Mouse (Mus musculus) hindbrain, embryonic 14.5 days (tissue): Measurements from ENCODE around the gene Pla2g6. TPM values are rescaled to one million over a fixed set of nuclear protein-coding genes. Genes with fewer than 3 reads are reported as not detected.

Experiments
- ATAC-seq: fragments of 200-750 bp; cut with Nextera tagmentation; 2 replicates; pipeline ENCODE4 v1.8.0; 2017; ENCODE audit warnings: moderate number of reproducible peaks, mild to moderate bottlenecking, moderate TSS enrichment, moderate library complexity; ENCODE audit not compliant: low FRiP score
- DNase-seq: peaks from one replicate; pipeline ENCODE4 v3.0.0-alpha.2; 2015; ENCODE audit warnings: low spot score
- H3K27ac ChIP-seq: fragments of 300-500 bp; sonication (generic); 2 replicates; pipeline ENCODE4 v1.5.1; 2014; ENCODE audit warnings: mild to moderate bottlenecking, moderate library complexity
- H3K27me3 ChIP-seq: fragments of 300-500 bp; sonication (generic); 2 replicates; pipeline ENCODE4 v1.6.1; 2014; ENCODE audit warnings: mild to moderate bottlenecking, low read length, mixed read lengths; ENCODE audit not compliant: control insufficient read depth, insufficient read depth
- H3K36me3 ChIP-seq: fragments of 300-500 bp; sonication (generic); replicated peaks from 2 replicates; pipeline ENCODE4 v1.6.1; 2014; ENCODE audit not compliant: control insufficient read depth, insufficient read depth
- H3K4me1 ChIP-seq: fragments of 300-500 bp; sonication (generic); replicated peaks from 2 replicates; pipeline ENCODE4 v1.6.1; 2014; ENCODE audit warnings: antibody characterized with exemption, low read length, mixed read lengths; ENCODE audit not compliant: control insufficient read depth, insufficient read depth
- H3K4me2 ChIP-seq: fragments of 300-500 bp; sonication (generic); replicated peaks from 2 replicates; pipeline ENCODE4 v1.6.1; 2014; ENCODE audit warnings: mild to moderate bottlenecking, moderate library complexity
- H3K4me3 ChIP-seq: fragments of 300-500 bp; sonication (generic); replicated peaks from 2 replicates; pipeline ENCODE4 v1.5.1; 2014; ENCODE audit warnings: mild to moderate bottlenecking, low read length
- H3K9ac ChIP-seq: fragments of 300-500 bp; sonication (generic); 2 replicates; pipeline ENCODE4 v1.6.1; 2014
- H3K9me3 ChIP-seq: fragments of 300-500 bp; sonication (generic); 2 replicates; pipeline ENCODE4 v1.6.1; 2016; ENCODE audit warnings: low read length; ENCODE audit not compliant: control insufficient read depth
- WGBS: fragments of 180-500 bp; shearing (Covaris S2); extraction: QIAGEN DNeasy Blood & Tissue Kit; methylation state at CpG from one replicate; pipeline ENCODE4 v1.1.7; 2014; 5-methylcytosine and 5-hydroxymethylcytosine counted together
- polyA plus RNA-seq: library from polyadenylated mRNA; unstranded; fragments of >200 nt; fragmentation: Nextera tagmentation; extraction: Ambion mirVana; gene quantifications from 2 replicates; pipeline ENCODE4 v1.2.1, GENCODE M21; 2014

The Pla2g6 gene
- polyA plus RNA-seq, 1 experiment from 2014 or later = 22.9 TPM

DNA sequence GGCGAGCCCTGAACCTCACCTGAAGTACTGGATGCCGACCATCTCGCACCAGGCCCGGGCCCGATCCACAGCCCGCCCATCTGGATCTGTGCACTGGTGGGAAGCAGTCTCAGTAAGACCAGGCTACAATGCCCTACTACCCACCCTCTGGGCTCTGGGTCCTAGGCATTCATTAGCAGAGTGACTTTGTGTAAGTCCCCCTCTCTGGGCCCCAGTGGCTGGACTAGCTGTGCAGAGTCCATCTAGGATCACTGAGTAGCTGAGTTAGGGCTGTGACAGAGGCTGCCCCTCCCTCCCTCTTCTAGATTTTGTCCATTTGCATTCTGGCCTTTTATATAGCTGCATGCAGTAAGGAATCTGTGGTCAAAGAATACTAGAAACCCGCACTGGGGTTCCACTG lies 41.1 kb downstream of the Pla2g6 start:
- ATAC-seq = no peak
- Histone ChIP-seq H3K4me3 (no peak overlapping the region), H3K9ac (no peak overlapping the region), H3K27ac (no peak overlapping the region), H3K4me1 (no peaks in the 10 kb centered on the region), H3K27me3 (no peaks in the 10 kb centered on the region), H3K36me3 (peaks cover 17% of the 10 kb centered on the region), H3K4me2 (no peak overlapping the region), H3K9me3 (no peaks in the 10 kb centered on the region)
- DNase-seq = no peak
- 87% methylated on average over 7 of the region's 7 CpGs for WGBS

DNA sequence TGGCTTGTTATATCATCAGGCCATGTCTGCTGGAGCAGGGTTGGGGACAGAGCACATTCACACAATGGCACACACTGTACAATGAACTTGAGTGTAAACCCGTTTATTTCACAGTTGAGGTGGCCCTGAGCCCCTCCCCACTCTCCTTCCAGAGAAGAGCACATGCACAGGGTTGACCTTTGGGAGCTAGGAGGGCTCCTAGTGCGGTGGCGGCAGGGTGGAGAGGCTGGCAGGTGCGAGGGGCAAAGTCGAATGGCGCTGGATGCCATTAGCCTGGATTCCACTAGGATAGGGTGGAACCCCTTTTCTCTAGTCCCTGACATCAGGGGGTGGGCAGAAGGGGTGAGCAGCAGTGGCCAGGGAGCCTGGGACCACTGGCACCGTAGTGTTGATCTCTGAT lies 42.0 kb downstream of the Pla2g6 start:
- H3K36me3 ChIP-seq = peaks cover 17% of the 10 kb centered on the region
- H3K9ac ChIP-seq = no peak overlapping the region
- no peak overlapping the region for H3K4me2 ChIP-seq
- no peaks in the 10 kb centered on the region for H3K27me3 ChIP-seq
- H3K4me3 ChIP-seq = no peak overlapping the region
- ATAC-seq (no peak), DNase-seq (no peak)
- no peaks in the 10 kb centered on the region for H3K9me3 ChIP-seq
- 86% methylated on average over 7 of the region's 7 CpGs for WGBS
- no peak overlapping the region for H3K27ac ChIP-seq
- H3K4me1 ChIP-seq = no peaks in the 10 kb centered on the region

DNA sequence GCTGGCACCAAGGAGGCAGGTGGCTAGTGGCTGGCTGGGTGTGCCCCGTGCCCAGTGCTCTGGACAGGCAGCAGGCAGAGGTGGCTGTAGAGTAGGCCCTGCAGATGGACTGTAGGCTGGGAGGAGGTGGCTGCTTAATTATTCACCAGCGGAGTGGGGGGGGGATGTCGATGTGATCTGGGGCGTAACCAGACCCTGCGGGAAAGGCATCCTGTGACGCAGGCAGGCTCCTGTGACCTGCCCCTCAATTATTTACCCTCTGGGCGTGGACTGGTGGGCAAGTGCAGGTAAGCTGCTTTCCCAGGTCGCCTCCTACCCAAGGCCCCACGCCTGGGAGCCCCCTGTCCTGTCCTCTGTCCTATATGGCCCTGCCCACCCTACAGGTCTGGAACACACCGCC lies 42.8 kb downstream of the Pla2g6 start, which contains the start of gene Baiap2l2:
Baiap2l2 (minus strand) TSS at position 139 of the 400 bp plus-strand sequence.
- Histone ChIP-seq H3K4me2 (no peak within 1 kb of the TSS), H3K4me3 (no peak within 1 kb of the TSS), H3K27ac (no peak within 1 kb of the TSS), H3K9me3 (no peaks in the 10 kb centered on the region), H3K9ac (no peak within 1 kb of the TSS), H3K4me1 (no peaks in the 10 kb centered on the region), H3K36me3 (peaks cover 17% of the 10 kb centered on the region), H3K27me3 (no peaks in the 10 kb centered on the region)
- 66% methylated on average over 10 of the region's 10 CpGs for WGBS
- ATAC-seq (no peak), DNase-seq (no peak)

DNA sequence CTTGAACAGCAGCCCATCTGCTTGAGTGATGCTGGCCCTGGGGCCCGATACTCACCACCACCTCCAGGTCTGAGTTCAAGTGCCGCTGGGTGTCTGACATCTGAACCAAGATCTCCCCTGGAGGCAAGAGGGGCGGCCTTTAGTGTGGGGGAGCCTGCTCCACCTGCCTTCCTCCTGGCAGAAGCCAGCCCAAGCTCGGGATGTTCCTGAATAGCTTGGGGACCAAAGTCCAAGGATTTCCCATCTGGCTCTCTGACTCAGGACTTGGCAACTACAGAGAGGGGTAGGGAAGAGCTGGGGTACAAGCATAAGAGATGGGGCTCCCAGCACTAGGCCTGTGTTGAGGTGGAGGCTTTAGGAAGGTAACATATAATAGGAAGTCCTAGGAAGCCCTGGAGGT lies 44.8 kb downstream of the Pla2g6 start:
- WGBS = 88% methylated on average over 4 of the region's 4 CpGs
- H3K4me3 ChIP-seq = no peak overlapping the region
- no peaks in the 10 kb centered on the region for H3K9me3 ChIP-seq
- H3K4me2 ChIP-seq = no peak overlapping the region
- peaks cover 17% of the 10 kb centered on the region for H3K36me3 ChIP-seq
- no peak overlapping the region for H3K9ac ChIP-seq
- H3K4me1 ChIP-seq = no peaks in the 10 kb centered on the region
- DNase-seq (no peak), ATAC-seq (no peak)
- no peak overlapping the region for H3K27ac ChIP-seq
- H3K27me3 ChIP-seq = no peaks in the 10 kb centered on the region

DNA sequence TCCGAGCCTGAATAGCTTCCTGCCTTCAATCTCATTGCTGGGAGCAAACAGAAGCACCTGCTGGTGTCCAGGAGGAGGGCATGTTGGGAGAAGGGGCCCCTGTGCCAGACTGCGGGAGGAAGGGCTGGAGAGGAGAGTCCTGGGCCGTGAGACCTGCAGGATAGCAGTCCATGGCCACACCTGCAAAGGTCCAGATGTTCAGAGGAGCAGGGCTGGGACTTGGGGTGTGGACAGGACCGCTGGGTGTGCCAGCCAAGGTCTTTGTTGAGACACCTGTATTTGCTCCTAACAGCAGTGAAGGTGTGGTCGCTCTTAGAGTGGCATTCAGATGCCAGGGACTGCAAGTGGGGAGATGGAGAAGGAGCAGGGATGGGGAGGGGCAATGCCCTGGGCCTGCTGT lies 45.8 kb downstream of the Pla2g6 start:
- no peak for ATAC-seq
- DNase-seq = no peak
- Histone ChIP-seq H3K4me1 (no peaks in the 10 kb centered on the region), H3K4me2 (no peak overlapping the region), H3K36me3 (peaks cover 14% of the 10 kb centered on the region), H3K27ac (no peak overlapping the region), H3K9ac (no peak overlapping the region), H3K9me3 (no peaks in the 10 kb centered on the region), H3K4me3 (no peak overlapping the region), H3K27me3 (no peaks in the 10 kb centered on the region)
- WGBS = 87% methylated on average over 5 of the region's 5 CpGs

DNA sequence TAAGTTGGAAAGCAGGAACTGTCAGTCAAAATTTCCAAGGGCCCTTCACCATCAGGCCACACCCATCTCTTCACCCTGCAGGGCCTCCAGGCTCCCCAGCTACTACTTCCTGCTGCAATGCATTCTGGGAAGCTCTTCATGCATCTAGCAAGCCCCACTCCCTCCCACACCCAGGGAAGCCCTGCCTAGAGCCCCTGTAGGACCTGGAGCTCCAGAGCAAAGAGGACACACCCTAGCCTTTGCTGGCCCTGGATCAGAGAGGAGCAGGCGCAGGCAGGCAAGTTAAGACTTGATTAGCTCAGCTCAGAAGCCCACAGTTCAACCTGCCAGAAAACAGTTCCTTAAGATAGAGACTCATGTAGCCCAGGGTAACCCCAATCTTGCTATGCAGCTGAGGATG lies 46.8 kb downstream of the Pla2g6 start:
- Histone ChIP-seq H3K9me3 (no peaks in the 10 kb centered on the region), H3K9ac (no peak overlapping the region), H3K4me2 (no peak overlapping the region), H3K36me3 (peaks cover 4% of the 10 kb centered on the region; the same call in 1 of the 2 replicates), H3K4me3 (no peak overlapping the region), H3K27me3 (no peaks in the 10 kb centered on the region), H3K27ac (no peak overlapping the region), H3K4me1 (no peaks in the 10 kb centered on the region)
- 90% methylated on average over 1 of the region's 1 CpGs for WGBS
- DNase-seq (no peak), ATAC-seq (no peak)

DNA sequence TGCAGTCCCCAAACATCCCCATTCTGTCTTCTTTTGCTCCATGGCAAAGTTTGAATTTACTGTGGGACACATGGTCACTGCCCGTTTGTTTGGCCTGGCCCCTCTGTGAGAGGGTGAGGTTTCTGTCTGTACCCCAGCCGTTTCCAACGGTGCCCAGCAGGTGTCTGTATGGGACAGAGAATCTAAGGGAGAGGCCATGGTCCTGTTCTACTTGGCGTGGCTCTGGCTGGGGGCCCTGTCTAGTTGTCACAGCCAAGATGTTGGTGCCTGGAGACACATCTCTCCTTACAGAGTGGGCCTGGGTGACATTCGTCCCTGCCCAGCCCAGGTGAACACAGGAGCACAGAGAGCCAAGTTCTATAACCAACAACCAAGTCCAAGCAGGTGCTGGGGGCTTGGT lies 47.3 kb downstream of the Pla2g6 start:
- H3K9me3 ChIP-seq = no peaks in the 10 kb centered on the region
- peaks cover under 1% of the 10 kb centered on the region; the same call in 1 of the 2 replicates for H3K36me3 ChIP-seq
- no peaks in the 10 kb centered on the region for H3K4me1 ChIP-seq
- H3K9ac ChIP-seq = no peak overlapping the region
- no peak overlapping the region for H3K27ac ChIP-seq
- H3K27me3 ChIP-seq = no peaks in the 10 kb centered on the region
- H3K4me2 ChIP-seq = no peak overlapping the region
- ATAC-seq (no peak), DNase-seq (no peak)
- no peak overlapping the region for H3K4me3 ChIP-seq
- 62% methylated on average over 5 of the region's 5 CpGs for WGBS

DNA sequence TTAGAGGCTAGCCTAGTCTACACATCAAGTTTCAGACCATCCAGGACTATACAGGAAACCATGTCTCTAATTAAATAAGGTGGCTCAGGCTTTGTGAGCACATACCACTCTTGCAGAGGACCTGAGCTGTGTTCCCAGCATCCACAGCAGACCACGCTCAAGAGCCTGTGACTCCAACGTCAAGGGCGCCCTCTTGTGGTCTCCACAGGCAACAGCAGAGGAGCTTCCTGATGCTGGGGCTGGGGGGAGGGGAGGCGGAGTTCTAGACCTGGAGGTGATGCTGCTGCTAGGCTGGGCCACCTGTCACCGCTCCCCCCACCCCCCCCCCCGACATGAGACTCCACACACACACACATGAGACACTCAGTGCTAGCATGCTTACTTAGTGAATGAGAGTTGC lies 48.0 kb downstream of the Pla2g6 start:
- Histone ChIP-seq H3K4me3 (no peak overlapping the region), H3K9me3 (no peaks in the 10 kb centered on the region), H3K4me2 (no peak overlapping the region), H3K36me3 (no peaks in the 10 kb centered on the region), H3K9ac (no peak overlapping the region), H3K4me1 (no peaks in the 10 kb centered on the region), H3K27me3 (no peaks in the 10 kb centered on the region), H3K27ac (no peak overlapping the region)
- ATAC-seq (no peak), DNase-seq (no peak)
- 25% methylated on average over 6 of the region's 6 CpGs for WGBS

DNA sequence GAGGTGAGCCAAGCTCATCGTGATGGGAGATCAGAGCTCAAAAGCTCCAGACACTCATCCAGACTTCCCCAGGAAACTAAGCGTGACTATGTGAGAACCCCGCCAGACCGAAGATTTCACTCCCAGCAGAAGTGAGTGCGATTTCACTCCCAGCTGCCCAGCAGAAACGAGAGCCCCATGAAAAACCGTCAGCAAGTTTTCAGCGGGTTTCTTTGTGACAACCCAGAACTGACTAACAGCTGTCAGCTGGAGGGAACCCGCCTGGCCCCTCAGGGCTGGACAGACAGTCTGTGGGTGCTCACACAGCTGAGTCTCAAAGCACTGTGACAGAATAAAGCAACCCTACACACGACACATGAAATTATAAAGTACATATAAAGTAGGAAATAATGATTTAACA lies 50.5 kb downstream of the Pla2g6 start:
- no peaks in the 10 kb centered on the region for H3K36me3 ChIP-seq
- no peaks in the 10 kb centered on the region for H3K9me3 ChIP-seq
- ATAC-seq = no peak
- no peak overlapping the region for H3K27ac ChIP-seq
- H3K4me1 ChIP-seq = no peaks in the 10 kb centered on the region
- 68% methylated on average over 10 of the region's 10 CpGs for WGBS
- H3K9ac ChIP-seq = no peak overlapping the region
- DNase-seq = no peak
- H3K4me3 ChIP-seq = no peak overlapping the region
- no peak overlapping the region for H3K4me2 ChIP-seq
- H3K27me3 ChIP-seq = no peaks in the 10 kb centered on the region

DNA sequence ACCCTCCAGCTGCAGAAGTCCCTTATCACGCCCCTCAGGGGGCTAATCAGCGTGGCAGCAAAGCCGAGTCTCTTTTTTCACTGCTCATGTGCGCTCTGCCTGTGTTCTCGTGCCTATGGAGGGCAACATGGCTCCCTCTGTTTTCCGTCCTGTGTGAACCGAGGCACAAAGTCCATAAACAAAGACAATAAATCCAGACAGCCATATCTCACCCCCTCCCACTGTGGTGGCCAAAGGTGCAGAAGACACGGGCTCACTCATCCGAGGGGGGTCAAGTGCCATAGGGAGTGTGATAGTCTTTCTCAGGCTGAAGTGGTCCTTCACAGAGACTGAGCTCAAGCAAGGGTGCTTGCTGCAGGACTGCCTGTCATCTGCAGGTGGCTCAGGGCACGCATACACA lies 55.2 kb downstream of the Pla2g6 start:
- Histone ChIP-seq H3K4me2 (no peak overlapping the region), H3K27ac (no peak overlapping the region), H3K9me3 (no peaks in the 10 kb centered on the region), H3K36me3 (no peaks in the 10 kb centered on the region), H3K9ac (no peak overlapping the region), H3K27me3 (no peaks in the 10 kb centered on the region), H3K4me3 (no peak overlapping the region), H3K4me1 (peaks cover 11% of the 10 kb centered on the region; the same call in 1 of the 2 replicates)
- WGBS = 43% methylated on average over 10 of the region's 10 CpGs
- DNase-seq = no peak
- ATAC-seq = no peak
